Mouse (Mus musculus) small intestine, adult 2 months (tissue): ENCODE data around the gene Sesn3.

ENCODE experiments used
- CTCF ChIP-seq: fragments of 200-500 bp; IDR thresholded peaks from 2 replicates; pipeline ENCODE4 v1.5.1; 2012; ENCODE audit warnings: low read depth, mild to moderate bottlenecking, control low read depth, inconsistent platforms, low read length, moderate library complexity, mixed read lengths; ENCODE audit not compliant: insufficient replicate concordance, insufficient read length; ENCODE audit errors: extremely low read depth
- POLR2A ChIP-seq: fragments of 200-500 bp; IDR thresholded peaks from 2 replicates; pipeline ENCODE4 v1.6.1; 2012; ENCODE audit warnings: low read depth, mild to moderate bottlenecking, control low read depth, inconsistent platforms, low read length, moderate library complexity

DNA sequence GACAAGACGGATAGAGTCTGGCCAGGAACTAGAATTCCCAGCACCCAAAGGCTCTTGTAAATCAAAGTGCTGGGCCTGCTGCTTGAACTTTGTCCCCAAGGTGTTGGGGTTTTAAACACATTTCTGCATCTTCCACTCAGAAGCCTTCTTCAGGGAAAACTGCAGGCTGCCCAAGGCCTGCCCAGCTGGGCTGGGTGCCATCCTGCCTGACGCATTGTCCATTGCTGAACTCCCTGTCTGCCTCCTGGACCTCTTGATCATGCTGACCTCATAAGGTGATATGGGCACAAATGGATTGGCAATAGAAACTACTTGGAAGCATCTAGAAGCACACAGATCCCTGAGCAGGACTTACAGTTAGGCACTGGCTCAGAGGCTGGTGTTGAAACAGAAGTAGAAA, 103.3 kb downstream of the Sesn3 start:
- TF ChIP-seq CTCF (no peak), POLR2A (no peak)
